Mouse (Mus musculus): ENCODE data around the gene Bnip2.

DNA sequence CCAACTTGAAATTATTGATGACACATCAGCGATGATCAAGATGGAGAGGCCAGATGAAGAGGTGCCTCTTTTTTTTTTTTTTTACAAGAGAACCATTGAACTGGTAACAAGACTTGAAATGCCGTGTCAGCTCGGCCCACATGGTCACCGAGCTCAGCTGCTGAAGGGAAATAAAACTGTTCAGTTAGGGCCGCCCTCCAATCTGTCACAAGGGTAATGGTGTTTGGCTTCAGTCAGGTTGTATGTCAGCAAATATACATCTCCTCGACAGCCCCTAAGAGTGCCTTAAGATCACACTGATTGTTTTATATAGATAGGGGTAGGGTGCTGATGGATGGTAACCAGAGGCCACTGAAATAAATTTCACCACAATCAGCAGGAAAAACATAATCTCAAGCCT is 28.3 kb upstream of the Bnip2 start:
- TF ChIP-seq CTCF (IDR thresholded peaks at IDR 0.05; ENCODE audit: low read depth, low read length) (no peak), POLR2A (IDR thresholded peaks at IDR 0.05; ENCODE audit: insufficient read depth, low read length) (no peak)
